In the genomic region with DNA sequence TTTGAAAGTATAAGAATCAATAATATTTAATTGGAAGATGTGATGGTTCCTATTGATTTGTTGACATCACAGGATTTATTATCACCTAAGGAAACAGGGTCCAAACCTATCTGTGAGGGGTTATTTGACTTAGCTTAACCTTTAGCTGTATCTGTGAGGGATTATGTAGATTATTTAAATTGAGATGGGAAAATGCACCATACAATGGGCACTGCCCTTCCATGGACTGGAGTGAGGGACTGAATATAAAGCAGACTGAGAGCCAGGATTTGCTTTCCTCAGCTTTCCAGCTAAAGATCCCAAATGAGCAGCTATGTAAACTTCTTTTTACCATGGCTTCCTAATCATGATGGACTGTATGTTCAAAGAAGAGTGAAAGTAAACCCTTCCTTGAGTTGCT, we compare ENCODE assay signal across 24 mouse cellular contexts.
DNase-seq lines count a peak whose midpoint lies in the region; ATAC-seq and TF ChIP-seq lines count a peak whose summit lies in the region.
"Had no signal": no experiment of that assay in that cellular context is flagged by ENCODE, and none has a peak within 500 bp of the region (broad histone marks: within the 10 kb centered on the region; RNA-seq: fewer than 3 reads in every experiment).

No protein-coding gene starts in this region.

- ATAC-seq in midbrain, embryonic 11.5 days (ENCODE audit: low FRiP score): peak; percentile 84
- ATAC-seq in midbrain, embryonic 12.5 days (ENCODE audit: low FRiP score, low read depth): peak; percentile 63; the same call in 1 of the 2 replicates
- ATAC-seq in midbrain, postnatal 0 days (ENCODE audit: low FRiP score): no peak
- ATAC-seq: activated CD4-positive, CD25-positive, alpha-beta regulatory T cell, adult 4 months; CD4-positive, CD25-positive, alpha-beta regulatory T cell, adult 4 months; Patski had no signal

- H3K9me3 ChIP-seq in midbrain, embryonic 11.5 days (ENCODE audit: control insufficient read depth, low read length): no peaks in the 10 kb centered on the region
- no peaks in the 10 kb centered on the region for H3K9me3 ChIP-seq in midbrain, embryonic 10.5 days (replicated peaks)
- no peaks in the 10 kb centered on the region for H3K9me3 ChIP-seq in midbrain, embryonic 12.5 days
- no peaks in the 10 kb centered on the region for H3K9me3 ChIP-seq in midbrain, postnatal 0 days (ENCODE audit: low read length)
- no peaks in the 10 kb centered on the region for H3K9me3 ChIP-seq in limb, embryonic 10.5 days (replicated peaks)
- H3K9me3 ChIP-seq: G1E had no signal

- TF ChIP-seq CTCF in midbrain, postnatal 0 days (IDR thresholded peaks at IDR 0.05): no peak

- no peaks in the 10 kb centered on the region for H3K4me1 ChIP-seq in midbrain, embryonic 11.5 days (ENCODE audit: control insufficient read depth, insufficient read depth, low read length)
- no peaks in the 10 kb centered on the region for H3K4me1 ChIP-seq in midbrain, embryonic 10.5 days
- H3K4me1 ChIP-seq in midbrain, embryonic 12.5 days: no peaks in the 10 kb centered on the region
- H3K4me1 ChIP-seq in midbrain, postnatal 0 days (ENCODE audit: insufficient read depth, low read length): no peaks in the 10 kb centered on the region
- H3K4me1 ChIP-seq in limb, embryonic 10.5 days: no peaks in the 10 kb centered on the region

- H3K27ac ChIP-seq in midbrain, embryonic 11.5 days (ENCODE audit: low read depth, low read length): no peak overlapping the region
- no peak overlapping the region for H3K27ac ChIP-seq in midbrain, embryonic 10.5 days (replicated peaks)
- H3K27ac ChIP-seq in midbrain, embryonic 12.5 days (replicated peaks): no peak overlapping the region
- H3K27ac ChIP-seq in midbrain, postnatal 0 days (ENCODE audit: low read depth, low read length): no peak overlapping the region
- no peak overlapping the region for H3K27ac ChIP-seq in limb, embryonic 10.5 days

- H3K9ac ChIP-seq in midbrain, embryonic 11.5 days (ENCODE audit: low read length): no peak overlapping the region
- no peak overlapping the region for H3K9ac ChIP-seq in midbrain, embryonic 12.5 days (replicated peaks)
- no peak overlapping the region for H3K9ac ChIP-seq in midbrain, postnatal 0 days (replicated peaks; ENCODE audit: low read length, poor library complexity, severe bottlenecking)

- no peak for DNase-seq in midbrain, embryonic 11.5 days (ENCODE audit: low spot score, missing footprints)
- DNase-seq in midbrain, embryonic 10.5 days (ENCODE audit: low spot score): no peak
- no peak for DNase-seq in midbrain, postnatal 0 days (ENCODE audit: low spot score)
- DNase-seq in ES-CJ7 (ENCODE audit: low read depth, low spot score) (peak; percentile 1), R1 (ENCODE audit: low read depth, low spot score) (peak; percentile 1)
- no peak for DNase-seq in limb, embryonic 10.5 days (ENCODE audit: low spot score)
- DNase-seq in ovary, adult 18-20 months (ENCODE audit: low spot score): no peak
- DNase-seq: adrenal gland, adult 2 months; adrenal gland, adult 8-10 months; adrenal gland, postnatal 10 days; adrenal gland, postnatal 14 days; adrenal gland, postnatal 25 days; adrenal gland, postnatal 36 days; B cell, adult 2 months; cerebellum, adult 11 months; cerebellum, adult 11-12 months; cerebellum, adult 18-20 months; cerebellum, adult 2 months had no signal

- no peaks in the 10 kb centered on the region for H3K36me3 ChIP-seq in midbrain, embryonic 11.5 days (ENCODE audit: control insufficient read depth, insufficient read depth, low read length)
- H3K36me3 ChIP-seq in midbrain, embryonic 10.5 days: no peaks in the 10 kb centered on the region
- H3K36me3 ChIP-seq in midbrain, embryonic 12.5 days: no peaks in the 10 kb centered on the region
- H3K36me3 ChIP-seq in midbrain, postnatal 0 days (ENCODE audit: insufficient read depth, low read length): no peaks in the 10 kb centered on the region
- no peaks in the 10 kb centered on the region for H3K36me3 ChIP-seq in limb, embryonic 10.5 days
- H3K36me3 ChIP-seq: G1E had no signal

- H3K27me3 ChIP-seq in midbrain, embryonic 11.5 days (ENCODE audit: control insufficient read depth, insufficient read depth, low read length): no peaks in the 10 kb centered on the region
- no peaks in the 10 kb centered on the region for H3K27me3 ChIP-seq in midbrain, embryonic 10.5 days (ENCODE audit: low read depth, poor library complexity, severe bottlenecking)
- no peaks in the 10 kb centered on the region for H3K27me3 ChIP-seq in midbrain, embryonic 12.5 days
- H3K27me3 ChIP-seq in midbrain, postnatal 0 days (ENCODE audit: insufficient read depth, low read length): no peaks in the 10 kb centered on the region
- no peaks in the 10 kb centered on the region for H3K27me3 ChIP-seq in limb, embryonic 10.5 days (ENCODE audit: low read depth, poor library complexity, severe bottlenecking)
- H3K27me3 ChIP-seq: CH12.LX had no signal

- no peak overlapping the region for H3K4me2 ChIP-seq in midbrain, embryonic 11.5 days
- H3K4me2 ChIP-seq in midbrain, embryonic 12.5 days (replicated peaks): no peak overlapping the region
- no peak overlapping the region for H3K4me2 ChIP-seq in midbrain, postnatal 0 days (ENCODE audit: low read depth, low read length, poor library complexity, severe bottlenecking)

- no peak overlapping the region for H3K4me3 ChIP-seq in midbrain, embryonic 11.5 days (ENCODE audit: low read depth, low read length)
- H3K4me3 ChIP-seq in midbrain, embryonic 10.5 days: no peak overlapping the region
- H3K4me3 ChIP-seq in midbrain, embryonic 12.5 days: no peak overlapping the region
- no peak overlapping the region for H3K4me3 ChIP-seq in midbrain, postnatal 0 days (ENCODE audit: low read depth, low read length)
- H3K4me3 ChIP-seq in limb, embryonic 10.5 days: no peak overlapping the region

Comparison
In these comparisons a context has a peak if more than half of its experiments do, and no peak if none do; other contexts are left out.
1. DNase-seq: peak in ES-CJ7 (single experiment) and R1 (single experiment); none in midbrain, embryonic 11.5 days (single experiment), midbrain, embryonic 10.5 days (single experiment), midbrain, postnatal 0 days (single experiment), limb, embryonic 10.5 days (single experiment) and ovary, adult 18-20 months (single experiment).